Comparison of ENCODE assay signal across 7 mouse cellular contexts in genomic region chr6:114697646-114698490, GRCm38 (mm10). TPM values are rescaled to one million over a fixed set of nuclear protein-coding genes. Genes with fewer than 3 reads are reported as not detected.
DNase-seq lines count a peak whose midpoint lies in the region; ATAC-seq lines count a peak whose summit lies in the region.

No protein-coding gene starts in this region.

- no peak overlapping the region for H3K4me2 ChIP-seq in forebrain, embryonic 16.5 days (ENCODE audit: low read length)
- no peak overlapping the region for H3K4me2 ChIP-seq in midbrain, embryonic 13.5 days (replicated peaks)

- H3K9ac ChIP-seq in forebrain, embryonic 16.5 days (replicated peaks; ENCODE audit: low read depth, low read length) = no peak overlapping the region
- no peak overlapping the region for H3K9ac ChIP-seq in midbrain, embryonic 13.5 days (replicated peaks)

- 48% methylated on average over 9 of the region's 9 CpGs for WGBS in forebrain, embryonic 16.5 days
- 44% methylated on average over 9 of the region's 9 CpGs for WGBS in midbrain, embryonic 13.5 days

- H3K4me1 ChIP-seq in forebrain, embryonic 16.5 days (replicated peaks; ENCODE audit: control insufficient read depth, insufficient read depth, low read length) = peaks cover 5% of the 10 kb centered on the region
- H3K4me1 ChIP-seq in midbrain, embryonic 13.5 days (replicated peaks) = 0 out of 2 replicates have a peak, but pooled peaks cover 4% of the 10 kb centered on the region

- no peaks in the 10 kb centered on the region for H3K27me3 ChIP-seq in forebrain, embryonic 16.5 days (replicated peaks; ENCODE audit: control insufficient read depth, insufficient read depth, low read length)
- no peaks in the 10 kb centered on the region for H3K27me3 ChIP-seq in midbrain, embryonic 13.5 days

- ATAC-seq in forebrain, embryonic 16.5 days = peak; percentile 45
- ATAC-seq in midbrain, embryonic 13.5 days = peak; percentile 78

- peak; percentile 53 for DNase-seq in T-cell, adult 2 months (ENCODE audit: low spot score)
- DNase-seq in cerebellum, adult 11-12 months = peak; percentile 28
- peak; percentile 70 for DNase-seq in hindlimb bud, embryonic 11.5 days (ENCODE audit: extremely low spot score, low read depth, low spot score)
- peak; percentile 73 to 83 for DNase-seq in left cerebral cortex, postnatal 14 days (ENCODE audit: low spot score in 2 of 2)
- peak; percentile 13 to 67 for DNase-seq in spleen, adult 18-20 months

- intact Hi-C loops in left cerebral cortex, postnatal 14 days (cut with DNase I) = loop anchor here (5.0 to 10.0 kb wide), 2 partner anchors 351 to 473 kb away; no protein-coding TSS in a partner anchor

- H3K36me3 ChIP-seq in forebrain, embryonic 16.5 days (ENCODE audit: control insufficient read depth, insufficient read depth) = peaks cover 3% of the 10 kb centered on the region; the same call in 1 of the 2 replicates
- H3K36me3 ChIP-seq in midbrain, embryonic 13.5 days = peaks cover 4% of the 10 kb centered on the region; the same call in 1 of the 2 replicates

- peak overlapping the region; percentile 31; the same call in 1 of the 2 replicates for H3K27ac ChIP-seq in forebrain, embryonic 16.5 days (ENCODE audit: low read length)
- H3K27ac ChIP-seq in midbrain, embryonic 13.5 days = no peak overlapping the region

- H3K4me3 ChIP-seq in forebrain, embryonic 16.5 days (replicated peaks; ENCODE audit: low read length) = no peak overlapping the region
- no peak overlapping the region for H3K4me3 ChIP-seq in midbrain, embryonic 13.5 days (replicated peaks)

- no peaks in the 10 kb centered on the region for H3K9me3 ChIP-seq in forebrain, embryonic 16.5 days (ENCODE audit: control insufficient read depth, low read length)
- no peaks in the 10 kb centered on the region for H3K9me3 ChIP-seq in midbrain, embryonic 13.5 days

RNA-seq across cellular contexts. Expression of gene Atg7, which starts 55.0 kb away (rescaled TPM):
- 22.8 and 23.2 TPM in 2 replicates for polyA plus RNA-seq in forebrain, embryonic 16.5 days (2015; fragmentation: Nextera tagmentation; extraction: Ambion mirVana)
- total RNA-seq in left cerebral cortex, postnatal 14 days (2021) = 10 to 100 TPM; 25.5 to 26.2 TPM
- polyA plus RNA-seq in midbrain, embryonic 13.5 days (2015; fragmentation: Nextera tagmentation; extraction: Ambion mirVana) = 19.1 and 21.0 TPM in 2 replicates

Comparison
In these comparisons a context has a peak if more than half of its experiments do, and no peak if none do; other contexts are left out.
1. DNase-seq: peak in every context shown above with its lines; median percentile 78 in left cerebral cortex, postnatal 14 days; 70 in hindlimb bud, embryonic 11.5 days; 53 in T-cell, adult 2 months; 40 in spleen, adult 18-20 months; 28 in cerebellum, adult 11-12 months.